Mouse (Mus musculus): Measurements from ENCODE around the gene Ap1g1. TPM values are rescaled to one million over a fixed set of nuclear protein-coding genes. Genes with fewer than 3 reads are reported as not detected.
"Not testable (repeated sequence)": the region's sequence is repeated elsewhere in the genome, so short reads cannot be mapped to it uniquely, and the experiment has no call there.

Gene Ap1g1
- polyA plus RNA-seq, 1 experiment from 2014 or later: 32.7 TPM

DNA sequence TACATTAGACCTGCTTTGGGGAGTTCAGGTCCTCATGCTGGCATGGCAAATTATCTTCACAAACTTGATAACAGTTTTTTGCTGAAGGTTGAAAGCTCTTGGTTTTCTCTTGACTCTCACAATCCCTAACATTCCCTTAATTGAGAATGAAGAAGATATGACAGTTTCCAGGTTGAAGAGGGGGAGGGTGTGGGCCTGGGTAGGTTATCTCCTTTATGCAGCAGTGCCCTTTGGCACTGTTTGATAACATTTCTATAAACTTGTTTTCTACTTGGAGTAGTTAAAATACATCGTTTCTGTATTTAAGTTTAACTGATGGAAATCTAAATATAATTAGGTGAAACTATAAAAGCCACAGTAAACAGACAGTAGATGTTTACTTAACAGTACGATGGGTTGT, 86.4 kb downstream of the Ap1g1 start:
- 56% methylated on average over 2 of the region's 2 CpGs for WGBS
- no peak overlapping the region for H3K4me3 ChIP-seq (ENCODE audit: low read depth, low read length)
- no peak overlapping the region for H3K9ac ChIP-seq (ENCODE audit: low read depth, low read length)
- H3K4me1 ChIP-seq (replicated peaks; ENCODE audit: control insufficient read depth, insufficient read depth, low read length): peaks cover 40% of the 10 kb centered on the region
- no peaks in the 10 kb centered on the region for H3K9me3 ChIP-seq (ENCODE audit: control insufficient read depth, low read length)
- peaks cover 11% of the 10 kb centered on the region; the same call in 1 of the 2 replicates for H3K36me3 ChIP-seq (ENCODE audit: control insufficient read depth, insufficient read depth, low read length)
- H3K27me3 ChIP-seq (replicated peaks; ENCODE audit: control insufficient read depth, insufficient read depth, low read length): no peaks in the 10 kb centered on the region
- peak overlapping the region; percentile 94 for H3K27ac ChIP-seq (ENCODE audit: low read depth, low read length)
- peak overlapping the region; percentile 51 for H3K4me2 ChIP-seq
- DNase-seq (ENCODE audit: low spot score) (no peak), ATAC-seq (replicated peaks; ENCODE audit: low FRiP score) (peak; percentile 70)

DNA sequence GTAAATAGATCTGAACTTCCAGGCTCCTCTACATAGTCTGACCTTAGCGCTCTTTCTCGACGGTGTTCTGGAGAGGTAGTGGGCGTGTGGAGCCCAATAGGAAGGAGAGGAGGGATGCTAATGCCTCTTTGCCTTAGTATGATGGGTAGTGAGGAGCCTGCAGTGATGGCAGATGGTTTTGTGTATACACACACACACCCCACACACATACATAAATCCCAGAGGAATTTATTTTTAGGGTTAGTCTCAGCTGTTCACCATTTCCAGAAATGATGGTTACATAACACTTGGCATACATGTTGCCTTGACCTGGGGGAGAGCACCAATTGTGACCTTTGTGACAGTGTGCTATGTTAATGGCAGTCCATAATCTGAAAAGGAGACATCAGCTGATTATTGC, 87.2 kb downstream of the Ap1g1 start:
- peaks cover 40% of the 10 kb centered on the region for H3K4me1 ChIP-seq (replicated peaks; ENCODE audit: control insufficient read depth, insufficient read depth, low read length)
- no peak for DNase-seq (ENCODE audit: low spot score)
- peaks cover 7% of the 10 kb centered on the region; the same call in 1 of the 2 replicates for H3K36me3 ChIP-seq (ENCODE audit: control insufficient read depth, insufficient read depth, low read length)
- WGBS: 68% methylated on average over 4 of the region's 4 CpGs
- H3K4me3 ChIP-seq (ENCODE audit: low read depth, low read length): no peak overlapping the region
- H3K4me2 ChIP-seq: peak overlapping the region; percentile 51
- no peak overlapping the region for H3K9ac ChIP-seq (ENCODE audit: low read depth, low read length)
- no peaks in the 10 kb centered on the region for H3K9me3 ChIP-seq (ENCODE audit: control insufficient read depth, low read length)
- no peaks in the 10 kb centered on the region for H3K27me3 ChIP-seq (replicated peaks; ENCODE audit: control insufficient read depth, insufficient read depth, low read length)
- peak overlapping the region; percentile 94 for H3K27ac ChIP-seq (ENCODE audit: low read depth, low read length)
- no peak for ATAC-seq (replicated peaks; ENCODE audit: low FRiP score)

DNA sequence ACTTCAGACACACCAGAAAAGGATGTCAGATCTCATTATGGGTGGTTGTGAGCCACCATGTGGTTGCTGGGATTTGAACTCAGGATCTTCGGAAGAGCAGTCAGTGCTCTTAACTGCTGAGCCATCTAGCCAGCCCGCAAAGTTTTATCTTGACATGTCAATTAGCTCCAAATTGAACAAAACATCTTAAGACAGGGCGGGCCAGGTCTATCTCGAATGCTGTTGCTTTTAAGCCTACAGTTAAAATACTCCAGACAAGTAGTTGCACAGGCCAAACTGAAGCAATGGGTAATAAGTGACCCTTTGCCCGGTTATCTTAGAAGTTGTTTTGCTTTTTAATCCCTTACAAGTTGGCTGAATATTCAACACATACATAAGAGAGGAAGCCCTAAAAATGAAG, 88.3 kb downstream of the Ap1g1 start:
- ATAC-seq (replicated peaks; ENCODE audit: low FRiP score): no peak

DNA sequence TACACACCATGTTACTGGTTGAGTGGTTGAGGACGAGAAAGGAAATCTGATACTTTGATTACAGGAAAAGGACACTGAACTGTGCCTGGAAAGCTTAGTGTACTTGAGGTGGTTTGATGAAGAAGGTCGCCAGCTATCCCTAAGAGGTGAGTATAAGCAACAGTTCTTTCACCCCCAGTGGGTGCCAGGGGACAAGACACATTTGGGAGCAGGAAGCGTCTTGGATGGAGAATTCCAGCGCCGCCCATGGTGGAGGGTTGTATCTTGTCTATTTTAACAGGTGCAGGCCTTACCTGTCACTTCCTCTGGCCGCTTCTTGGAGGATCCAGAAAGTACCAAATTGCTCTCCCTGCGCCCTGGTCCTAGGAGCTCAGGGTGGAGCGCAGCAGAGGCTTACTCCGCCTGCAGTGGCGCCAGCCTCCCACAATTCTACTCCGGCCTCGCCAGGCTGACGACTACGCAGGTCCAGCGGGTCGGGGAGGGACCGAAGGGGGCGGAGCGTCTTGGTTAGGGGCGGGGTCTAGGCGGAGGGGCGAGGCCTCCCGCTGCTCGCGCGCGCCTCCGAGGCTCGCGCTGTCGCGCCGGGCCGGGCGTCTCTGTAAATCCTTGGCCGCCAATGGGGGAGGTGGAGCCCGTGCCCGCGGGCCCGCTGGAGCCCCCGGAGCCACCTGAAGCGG, 89.8 kb downstream of the Ap1g1 start, which contains the start of gene Phlpp2:
TSS of gene Phlpp2 (plus strand) at position 540 of the 677 bp plus-strand sequence.
- under 1% methylated on average over 42 of the region's 42 CpGs for WGBS
- peak within 1 kb of the TSS; percentile 88 for H3K4me3 ChIP-seq (ENCODE audit: low read depth, low read length)
- peaks cover 41% of the 10 kb centered on the region for H3K4me1 ChIP-seq (replicated peaks; ENCODE audit: control insufficient read depth, insufficient read depth, low read length)

More for the DNA sequence above, 88.3 kb downstream of the Ap1g1 start:
- Histone ChIP-seq H3K4me3 (ENCODE audit: low read depth, low read length) (no peak overlapping the region), H3K9me3 (ENCODE audit: control insufficient read depth, low read length) (no peaks in the 10 kb centered on the region), H3K27me3 (replicated peaks; ENCODE audit: control insufficient read depth, insufficient read depth, low read length) (no peaks in the 10 kb centered on the region), H3K27ac (ENCODE audit: low read depth, low read length) (no peak overlapping the region), H3K9ac (ENCODE audit: low read depth, low read length) (no peak overlapping the region), H3K4me2 (no peak overlapping the region; the same call in 1 of the 2 replicates), H3K4me1 (replicated peaks; ENCODE audit: control insufficient read depth, insufficient read depth, low read length) (peaks cover 45% of the 10 kb centered on the region), H3K36me3 (ENCODE audit: control insufficient read depth, insufficient read depth, low read length) (peaks cover 2% of the 10 kb centered on the region; the same call in 1 of the 2 replicates)
- 78% methylated on average over 5 of the region's 5 CpGs for WGBS
- no peak for DNase-seq (ENCODE audit: low spot score)

DNA sequence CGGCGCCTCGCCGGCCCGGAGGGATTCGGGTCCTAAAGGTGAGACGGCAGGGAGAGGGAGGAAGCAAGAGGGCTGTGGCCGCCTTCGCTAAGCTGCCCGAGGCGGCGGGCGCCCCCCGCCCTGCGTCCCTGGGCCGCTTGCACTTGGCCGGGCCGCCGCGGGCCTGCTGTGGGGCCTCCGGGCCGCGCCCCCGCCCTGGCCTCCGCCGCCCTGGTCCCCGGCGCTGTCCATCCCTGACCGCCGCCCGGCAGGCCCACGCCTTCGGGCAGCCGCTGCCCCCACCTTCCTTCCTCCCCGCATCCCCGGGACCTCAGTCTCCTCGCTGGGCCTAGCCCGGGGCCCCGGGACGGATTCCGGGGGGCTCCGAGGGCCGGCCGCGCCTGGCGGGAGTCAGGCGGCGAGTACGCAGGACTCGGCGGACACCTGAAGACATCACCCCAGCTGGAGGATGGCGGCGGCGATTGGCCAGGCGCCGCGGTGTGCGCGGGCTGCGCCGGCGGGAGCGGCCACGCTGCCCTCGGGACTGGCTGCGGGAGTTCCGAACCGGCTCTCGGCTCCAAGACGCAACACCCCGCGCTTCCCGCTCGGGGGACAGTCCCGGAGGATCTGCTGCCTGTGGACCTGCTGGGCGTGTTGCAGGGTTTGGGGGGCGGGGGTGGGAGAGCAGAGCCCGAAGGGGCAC, 90.5 kb downstream of the Ap1g1 start:
- peak; percentile 72 for ATAC-seq (replicated peaks; ENCODE audit: low FRiP score)
- under 1% methylated on average over 67 of the region's 78 CpGs for WGBS

More for the DNA sequence above, 89.8 kb downstream of the Ap1g1 start, which contains the start of gene Phlpp2:
- Histone ChIP-seq H3K27ac (ENCODE audit: low read depth, low read length) (peak within 1 kb of the TSS; percentile 88), H3K9ac (ENCODE audit: low read depth, low read length) (peak within 1 kb of the TSS; percentile 88), H3K9me3 (ENCODE audit: control insufficient read depth, low read length) (no peaks in the 10 kb centered on the region), H3K36me3 (ENCODE audit: control insufficient read depth, insufficient read depth, low read length) (no peaks in the 10 kb centered on the region), H3K4me2 (peak within 1 kb of the TSS; percentile 90), H3K27me3 (replicated peaks; ENCODE audit: control insufficient read depth, insufficient read depth, low read length) (no peaks in the 10 kb centered on the region)
- DNase-seq (ENCODE audit: low spot score): peak; percentile 93
- ATAC-seq (replicated peaks; ENCODE audit: low FRiP score): peak; percentile 93

DNA sequence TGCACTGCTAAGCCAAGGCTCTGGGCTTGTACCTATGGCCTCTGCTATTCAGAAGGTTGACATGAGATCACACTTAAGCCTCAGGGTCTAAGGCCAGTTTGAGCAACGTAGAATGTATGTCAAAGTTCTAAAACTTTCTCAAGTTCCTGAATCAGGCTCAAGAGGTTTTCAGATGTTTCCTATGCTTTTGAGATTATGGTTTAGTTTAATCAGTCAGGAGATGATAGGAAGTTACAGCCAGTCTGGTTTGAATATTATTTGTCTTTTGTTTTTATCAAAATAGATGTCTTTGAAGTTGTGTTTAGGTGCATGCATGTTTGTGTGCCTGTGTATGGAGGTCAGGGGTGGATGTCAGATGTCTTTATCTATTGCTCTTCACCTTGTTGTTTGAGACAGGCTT, 92.7 kb downstream of the Ap1g1 start:
- H3K4me3 ChIP-seq (ENCODE audit: low read depth, low read length): no peak overlapping the region
- DNase-seq (ENCODE audit: low spot score) (no peak), ATAC-seq (replicated peaks; ENCODE audit: low FRiP score) (no peak)
- no peak overlapping the region for H3K4me2 ChIP-seq
- no peaks in the 10 kb centered on the region for H3K9me3 ChIP-seq (ENCODE audit: control insufficient read depth, low read length)
- no peak overlapping the region for H3K9ac ChIP-seq (ENCODE audit: low read depth, low read length)
- H3K27me3 ChIP-seq (replicated peaks; ENCODE audit: control insufficient read depth, insufficient read depth, low read length): no peaks in the 10 kb centered on the region
- 55% methylated on average over 1 of the region's 1 CpGs for WGBS
- peaks cover 16% of the 10 kb centered on the region; the same call in 1 of the 2 replicates for H3K4me1 ChIP-seq (replicated peaks; ENCODE audit: control insufficient read depth, insufficient read depth, low read length)
- no peaks in the 10 kb centered on the region for H3K36me3 ChIP-seq (ENCODE audit: control insufficient read depth, insufficient read depth, low read length)
- no peak overlapping the region for H3K27ac ChIP-seq (ENCODE audit: low read depth, low read length)

More for the DNA sequence above, 90.5 kb downstream of the Ap1g1 start:
- Histone ChIP-seq H3K27ac (ENCODE audit: low read depth, low read length) (peak overlapping the region; percentile 88), H3K36me3 (ENCODE audit: control insufficient read depth, insufficient read depth, low read length) (no peaks in the 10 kb centered on the region), H3K4me1 (replicated peaks; ENCODE audit: control insufficient read depth, insufficient read depth, low read length) (peaks cover 34% of the 10 kb centered on the region), H3K27me3 (replicated peaks; ENCODE audit: control insufficient read depth, insufficient read depth, low read length) (no peaks in the 10 kb centered on the region), H3K4me2 (peak overlapping the region; percentile 90), H3K9ac (ENCODE audit: low read depth, low read length) (peak overlapping the region; percentile 88), H3K4me3 (ENCODE audit: low read depth, low read length) (peak overlapping the region; percentile 88), H3K9me3 (ENCODE audit: control insufficient read depth, low read length) (no peaks in the 10 kb centered on the region)
- peak; percentile 74 for DNase-seq (ENCODE audit: low spot score)

DNA sequence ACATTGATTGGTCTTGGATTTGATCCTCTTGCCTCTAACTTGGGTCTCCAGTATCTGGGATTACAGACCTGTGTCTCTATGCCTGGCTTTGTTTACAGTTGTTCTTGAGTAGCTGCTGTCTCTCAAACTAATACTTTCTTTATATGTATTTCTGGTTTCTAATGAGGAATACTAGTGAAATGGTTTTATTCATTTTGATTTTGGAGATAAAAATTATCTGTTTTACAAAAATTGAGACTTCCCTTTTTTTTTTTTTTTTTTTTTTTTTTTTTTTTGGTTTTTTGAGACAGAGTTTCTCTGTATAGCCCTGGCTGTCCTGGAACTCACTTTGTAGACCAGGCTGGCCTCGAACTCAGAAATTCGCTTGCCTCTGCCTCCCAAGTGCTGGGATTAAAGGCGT, 95.4 kb downstream of the Ap1g1 start:
- H3K36me3 ChIP-seq (ENCODE audit: control insufficient read depth, insufficient read depth, low read length); H3K4me2 ChIP-seq; DNase-seq (ENCODE audit: low spot score); H3K27ac ChIP-seq (ENCODE audit: low read depth, low read length); H3K27me3 ChIP-seq (replicated peaks; ENCODE audit: control insufficient read depth, insufficient read depth, low read length); H3K4me3 ChIP-seq (ENCODE audit: low read depth, low read length); H3K4me1 ChIP-seq (replicated peaks; ENCODE audit: control insufficient read depth, insufficient read depth, low read length); H3K9me3 ChIP-seq (ENCODE audit: control insufficient read depth, low read length); ATAC-seq (replicated peaks; ENCODE audit: low FRiP score); H3K9ac ChIP-seq (ENCODE audit: low read depth, low read length): not testable (repeated sequence)
- WGBS: 97% methylated on average over 3 of the region's 3 CpGs

DNA sequence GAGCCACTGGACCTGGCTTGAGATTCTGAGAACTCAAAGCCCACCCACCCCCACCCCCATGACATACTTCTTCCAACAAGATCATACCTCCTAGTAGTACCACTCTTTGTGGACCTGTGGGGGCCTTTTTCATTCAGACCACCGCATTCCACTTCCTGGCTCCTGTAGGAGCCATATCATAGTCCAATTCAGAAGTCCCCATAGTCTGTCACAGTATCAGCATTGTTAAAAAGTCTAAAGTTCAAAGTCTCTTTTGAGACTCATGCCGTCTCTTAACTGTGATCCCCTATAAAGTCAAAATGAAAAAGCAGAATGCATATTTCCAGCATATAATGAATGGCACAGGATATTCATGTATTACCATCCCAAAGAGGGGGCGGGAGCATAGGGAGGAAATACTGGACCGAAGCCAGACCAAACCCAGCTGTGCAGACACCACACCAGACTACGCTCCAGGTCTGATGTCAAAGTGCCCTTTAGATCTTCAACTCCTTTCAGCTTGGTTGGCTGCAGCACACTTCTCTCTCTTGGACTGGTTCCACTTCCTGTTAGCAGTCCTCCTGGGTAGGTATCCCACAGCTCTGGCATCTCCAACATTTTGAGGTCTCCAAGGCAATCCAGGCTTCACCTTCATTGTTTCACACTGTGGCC, 101.8 kb downstream of the Ap1g1 start:
- 95% methylated on average over 5 of the region's 5 CpGs for WGBS
- Histone ChIP-seq H3K4me1 (replicated peaks; ENCODE audit: control insufficient read depth, insufficient read depth, low read length) (no peaks in the 10 kb centered on the region), H3K27me3 (replicated peaks; ENCODE audit: control insufficient read depth, insufficient read depth, low read length) (no peaks in the 10 kb centered on the region), H3K9me3 (ENCODE audit: control insufficient read depth, low read length) (no peaks in the 10 kb centered on the region), H3K4me2 (no peak overlapping the region), H3K4me3 (ENCODE audit: low read depth, low read length) (no peak overlapping the region), H3K9ac (ENCODE audit: low read depth, low read length) (no peak overlapping the region), H3K36me3 (ENCODE audit: control insufficient read depth, insufficient read depth, low read length) (peaks cover 7% of the 10 kb centered on the region; the same call in 1 of the 2 replicates), H3K27ac (ENCODE audit: low read depth, low read length) (no peak overlapping the region)
- no peak for DNase-seq (ENCODE audit: low spot score)
- ATAC-seq (replicated peaks; ENCODE audit: low FRiP score): no peak
